Mouse (Mus musculus): ENCODE measurements around the gene Dpf2.

DNA sequence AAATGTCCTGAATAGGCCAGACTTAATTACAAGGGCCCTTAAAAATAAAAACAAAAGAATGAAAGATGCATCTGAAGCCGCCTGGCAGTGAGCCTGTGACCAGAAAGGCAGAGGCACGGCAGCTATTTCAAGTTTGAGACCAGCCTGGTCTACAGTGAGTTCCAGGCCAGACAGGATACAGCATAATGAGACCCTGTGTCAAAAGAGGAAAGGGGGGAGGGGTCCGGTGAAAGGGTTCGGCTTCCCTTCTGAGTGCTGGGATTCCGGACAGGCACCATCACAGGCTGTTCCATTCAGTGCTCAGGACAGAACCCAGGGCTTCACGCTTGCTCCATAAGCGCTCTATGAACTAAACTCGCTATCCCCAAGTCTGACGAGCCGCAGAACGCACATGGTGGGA is 14.2 kb upstream of the Dpf2 start:
- TF ChIP-seq CTCF (IDR thresholded peaks at IDR 0.05; ENCODE audit: control insufficient read depth, insufficient read depth, insufficient read length) (no peak), MYOD1 (IDR thresholded peaks at IDR 0.05; ENCODE audit: control insufficient read depth, insufficient read length, low read depth) (no peak), USF1 (IDR thresholded peaks at IDR 0.05; ENCODE audit: low read depth) (no peak), CEBPB (IDR thresholded peaks at IDR 0.05; ENCODE audit: low read depth) (no peak)
